Mouse (Mus musculus) embryonic facial prominence, embryonic 11.5 days (tissue): ENCODE results near the gene Vars. TPM values are rescaled to one million over a fixed set of nuclear protein-coding genes. Genes with fewer than 3 reads are reported as not detected.
A peak's percentile ranks its signal among the peaks of the same experiment; 100 is the strongest.

Source experiments
- ATAC-seq: fragments of 200-750 bp; cut with Nextera tagmentation; replicated peaks from 2 replicates; pipeline ENCODE4 v1.8.0; 2017; ENCODE audit warnings: low read depth; ENCODE audit not compliant: insufficient number of reproducible peaks, low FRiP score, low TSS enrichment
- DNase-seq: peaks from one replicate; pipeline ENCODE4 v3.0.0-alpha.2; 2015; ENCODE audit warnings: low spot score
- H3K27ac ChIP-seq: fragments of 300-500 bp; sonication (generic); replicated peaks from 2 replicates; pipeline ENCODE4 v1.5.1; 2014; ENCODE audit warnings: mild to moderate bottlenecking, low read depth, low read length, control low read depth
- H3K27me3 ChIP-seq: fragments of 300-500 bp; sonication (generic); 2 replicates; pipeline ENCODE4 v1.6.1; 2014; ENCODE audit warnings: mild to moderate bottlenecking, low read length, moderate library complexity, mixed read lengths; ENCODE audit not compliant: control insufficient read depth, insufficient read depth
- H3K36me3 ChIP-seq: fragments of 300-500 bp; sonication (generic); replicated peaks from 2 replicates; pipeline ENCODE4 v1.6.1; 2014; ENCODE audit warnings: low read depth, mild to moderate bottlenecking, low read length, moderate library complexity, mixed read lengths; ENCODE audit not compliant: control insufficient read depth, insufficient read depth
- H3K4me1 ChIP-seq: fragments of 300-500 bp; sonication (generic); 2 replicates; pipeline ENCODE4 v1.6.1; 2014; ENCODE audit warnings: low read length, mixed read lengths; ENCODE audit not compliant: control insufficient read depth, insufficient read depth
- H3K4me2 ChIP-seq: fragments of 300-500 bp; sonication (generic); 2 replicates; pipeline ENCODE4 v1.6.1; 2014; ENCODE audit warnings: low read depth, mild to moderate bottlenecking, control low read depth, low read length, moderate library complexity
- H3K4me3 ChIP-seq: fragments of 300-500 bp; sonication (generic); 2 replicates; pipeline ENCODE4 v1.5.1; 2014; ENCODE audit warnings: low read depth, low read length, control low read depth
- H3K9ac ChIP-seq: fragments of 300-500 bp; sonication (generic); replicated peaks from 2 replicates; pipeline ENCODE4 v1.6.1; 2014; ENCODE audit warnings: mild to moderate bottlenecking, control low read depth, low read length
- H3K9me3 ChIP-seq: fragments of 300-500 bp; sonication (generic); replicated peaks from 2 replicates; pipeline ENCODE4 v1.6.1; 2016; ENCODE audit warnings: mild to moderate bottlenecking, low read length, inconsistent platforms, mixed read lengths; ENCODE audit not compliant: control insufficient read depth
- WGBS: fragments of 180-500 bp; shearing (Covaris S2); extraction: QIAGEN DNeasy Blood & Tissue Kit; methylation state at CpG from one replicate; pipeline ENCODE4 v1.1.7; 2014; 5-methylcytosine and 5-hydroxymethylcytosine counted together
- polyA plus RNA-seq: library from polyadenylated mRNA; unstranded; fragments of >200 nt; fragmentation: Nextera tagmentation; extraction: Ambion mirVana; gene quantifications from 2 replicates; pipeline ENCODE4 v1.2.1, GENCODE M21; 2014

Vars gene
- polyA plus RNA-seq, 1 experiment from 2014 or later, result 73.9 TPM

- H3K9ac ChIP-seq, result no peak overlapping the region
Measured at GRCm38 (mm10) chr17:34975581-34976492, 24.9 kb upstream of the Vars start.

GRCm38 (mm10) chr17:34977000-34977399 is 23.8 kb upstream of the Vars start:
- no peaks in the 10 kb centered on the region for H3K9me3 ChIP-seq
- no peak for DNase-seq
- H3K27ac ChIP-seq, result no peak overlapping the region
- no peak overlapping the region for H3K9ac ChIP-seq
- no peaks in the 10 kb centered on the region for H3K36me3 ChIP-seq
- H3K27me3 ChIP-seq, result no peaks in the 10 kb centered on the region
- no peak overlapping the region for H3K4me3 ChIP-seq
- peaks cover 5% of the 10 kb centered on the region; the same call in 1 of the 2 replicates for H3K4me1 ChIP-seq
- ATAC-seq, result no peak
- WGBS, result 95% methylated on average over 20 of the region's 20 CpGs
- no peak overlapping the region for H3K4me2 ChIP-seq

More at GRCm38 (mm10) chr17:34975581-34976492, 24.9 kb upstream of the Vars start:
- Histone ChIP-seq H3K9me3 (no peaks in the 10 kb centered on the region), H3K27me3 (no peaks in the 10 kb centered on the region), H3K4me1 (peaks cover 3% of the 10 kb centered on the region; the same call in 1 of the 2 replicates), H3K4me3 (no peak overlapping the region), H3K27ac (no peak overlapping the region), H3K36me3 (no peaks in the 10 kb centered on the region), H3K4me2 (no peak overlapping the region)
- DNase-seq, result no peak
- no peak for ATAC-seq
- WGBS, result 68% methylated on average over 3 of the region's 3 CpGs

GRCm38 (mm10) chr17:34978239-34978638 is 22.5 kb upstream of the Vars start:
- H3K4me3 ChIP-seq, result no peak overlapping the region
- H3K27me3 ChIP-seq, result no peaks in the 10 kb centered on the region
- DNase-seq, result no peak
- 87% methylated on average over 27 of the region's 27 CpGs for WGBS
- H3K4me1 ChIP-seq, result 0 out of 2 replicates have a peak, but pooled peaks cover 3% of the 10 kb centered on the region
- no peaks in the 10 kb centered on the region for H3K36me3 ChIP-seq
- H3K27ac ChIP-seq, result no peak overlapping the region
- H3K9ac ChIP-seq, result no peak overlapping the region
- no peak overlapping the region for H3K4me2 ChIP-seq
- H3K9me3 ChIP-seq, result no peaks in the 10 kb centered on the region
- no peak for ATAC-seq

GRCm38 (mm10) chr17:34979631-34980030 is 21.2 kb upstream of the Vars start:
- H3K27ac ChIP-seq, result no peak overlapping the region
- H3K36me3 ChIP-seq, result no peaks in the 10 kb centered on the region
- no peaks in the 10 kb centered on the region for H3K9me3 ChIP-seq
- DNase-seq (no peak), ATAC-seq (no peak)
- no peaks in the 10 kb centered on the region for H3K27me3 ChIP-seq
- 0 out of 2 replicates have a peak, but pooled peaks cover 3% of the 10 kb centered on the region for H3K4me1 ChIP-seq
- H3K9ac ChIP-seq, result no peak overlapping the region
- H3K4me2 ChIP-seq, result no peak overlapping the region
- no peak overlapping the region for H3K4me3 ChIP-seq
- 95% methylated on average over 4 of the region's 4 CpGs for WGBS

GRCm38 (mm10) chr17:34980655-34981054 is 20.1 kb upstream of the Vars start:
- H3K36me3 ChIP-seq, result no peaks in the 10 kb centered on the region; the same call in 1 of the 2 replicates
- no peak overlapping the region for H3K27ac ChIP-seq
- 10% methylated on average over 2 of the region's 2 CpGs for WGBS
- 0 out of 2 replicates have a peak, but pooled peaks cover 3% of the 10 kb centered on the region for H3K4me1 ChIP-seq
- DNase-seq, result peak; percentile 72
- peak overlapping the region; percentile 76 for H3K4me2 ChIP-seq
- peak overlapping the region; percentile 89 for H3K4me3 ChIP-seq
- no peaks in the 10 kb centered on the region for H3K9me3 ChIP-seq
- no peak for ATAC-seq
- no peaks in the 10 kb centered on the region for H3K27me3 ChIP-seq
- H3K9ac ChIP-seq, result peak overlapping the region; percentile 96

GRCm38 (mm10) chr17:34981690-34982180 is 19.1 kb upstream of the Vars start, which contains the start of gene Lsm2:
TSS of gene Lsm2 (plus strand) at chr17:34981862.
- Histone ChIP-seq H3K4me1 (0 out of 2 replicates have a peak, but pooled peaks cover 3% of the 10 kb centered on the region), H3K9ac (peak within 1 kb of the TSS; percentile 96), H3K27me3 (no peaks in the 10 kb centered on the region)

GRCm38 (mm10) chr17:34982328-34982727 is 18.5 kb upstream of the Vars start:
- peaks cover 2% of the 10 kb centered on the region for H3K36me3 ChIP-seq
- 0 out of 2 replicates have a peak, but pooled peaks cover 3% of the 10 kb centered on the region for H3K4me1 ChIP-seq
- ATAC-seq (no peak; the same call in 1 of the 2 replicates), DNase-seq (no peak)
- under 1% methylated on average over 15 of the region's 15 CpGs for WGBS
- peak overlapping the region; percentile 89 for H3K4me3 ChIP-seq
- no peak overlapping the region; the same call in 1 of the 2 replicates for H3K27ac ChIP-seq
- no peaks in the 10 kb centered on the region for H3K9me3 ChIP-seq
- peak overlapping the region; percentile 76 for H3K4me2 ChIP-seq
- no peaks in the 10 kb centered on the region for H3K27me3 ChIP-seq
- peak overlapping the region; percentile 96 for H3K9ac ChIP-seq

More at GRCm38 (mm10) chr17:34981690-34982180, 19.1 kb upstream of the Vars start, which contains the start of gene Lsm2:
- Histone ChIP-seq H3K36me3 (peaks cover 2% of the 10 kb centered on the region), H3K4me3 (peak within 1 kb of the TSS; percentile 89), H3K9me3 (no peaks in the 10 kb centered on the region), H3K4me2 (peak within 1 kb of the TSS; percentile 76), H3K27ac (peak within 1 kb of the TSS; percentile 98)
- ATAC-seq (peak; percentile 91), DNase-seq (peak; percentile 95)
- WGBS, result under 1% methylated on average over 58 of the region's 58 CpGs
